Mouse (Mus musculus): ENCODE measurements around the gene Ttll1. TPM values are rescaled to one million over a fixed set of nuclear protein-coding genes. Genes with fewer than 3 reads are reported as not detected.
A peak's percentile ranks its signal among the peaks of the same experiment; 100 is the strongest.

Gene Ttll1
- polyA plus RNA-seq, 1 experiment from 2014 or later, result 6.0 TPM

- Histone ChIP-seq H3K4me3 (ENCODE audit: low read depth, low read length) (no peak overlapping the region), H3K4me1 (replicated peaks; ENCODE audit: control insufficient read depth, insufficient read depth, low read length) (no peaks in the 10 kb centered on the region), H3K36me3 (ENCODE audit: control insufficient read depth, insufficient read depth) (no peaks in the 10 kb centered on the region; the same call in 1 of the 2 replicates), H3K9ac (ENCODE audit: low read depth, low read length) (no peak overlapping the region), H3K9me3 (ENCODE audit: control insufficient read depth) (no peaks in the 10 kb centered on the region), H3K4me2 (replicated peaks; ENCODE audit: low read depth) (no peak overlapping the region), H3K27me3 (replicated peaks; ENCODE audit: control insufficient read depth, insufficient read depth, low read length) (no peaks in the 10 kb centered on the region), H3K27ac (ENCODE audit: low read depth, low read length) (no peak overlapping the region)
- WGBS, result 77% methylated on average over 8 of the region's 8 CpGs
- no peak for TF ChIP-seq CTCF (IDR thresholded peaks at IDR 0.05; ENCODE audit: low read depth)
- no peak for ATAC-seq
Measured at GRCm38 (mm10) chr15:83482645-83483224, 28.0 kb downstream of the Ttll1 start.

DNA sequence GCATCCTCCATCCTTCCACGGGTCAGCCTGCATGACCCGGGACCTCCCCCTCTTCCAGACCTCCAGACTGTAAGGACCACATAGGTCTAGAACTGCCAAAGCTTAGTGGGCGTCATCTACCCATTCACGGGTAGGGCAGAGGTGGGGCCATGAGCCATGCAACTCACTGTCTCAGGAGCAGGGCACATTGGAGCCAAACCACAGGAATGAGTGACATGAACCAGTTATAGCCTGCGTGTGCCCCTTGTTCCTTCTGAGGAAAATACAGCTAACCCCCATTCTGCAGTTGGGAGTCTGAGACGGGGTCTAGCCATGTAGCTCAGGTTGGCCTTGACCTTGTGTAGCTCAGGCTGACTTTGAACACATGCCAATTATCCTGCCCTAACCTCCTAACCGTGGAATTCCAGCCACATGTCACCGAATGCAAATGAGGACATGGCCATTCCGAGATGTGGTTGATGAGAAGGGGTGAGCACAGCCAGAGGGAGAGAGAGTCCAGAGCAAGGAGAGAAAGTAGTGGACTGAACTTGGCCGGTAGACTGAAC is 29.4 kb downstream of the Ttll1 start:
- H3K9me3 ChIP-seq (ENCODE audit: control insufficient read depth), result no peaks in the 10 kb centered on the region
- H3K4me3 ChIP-seq (ENCODE audit: low read depth, low read length), result no peak overlapping the region
- WGBS, result 70% methylated on average over 10 of the region's 10 CpGs
- no peaks in the 10 kb centered on the region for H3K4me1 ChIP-seq (replicated peaks; ENCODE audit: control insufficient read depth, insufficient read depth, low read length)
- H3K36me3 ChIP-seq (ENCODE audit: control insufficient read depth, insufficient read depth), result no peaks in the 10 kb centered on the region; the same call in 1 of the 2 replicates
- H3K27ac ChIP-seq (ENCODE audit: low read depth, low read length), result no peak overlapping the region
- ATAC-seq, result no peak
- no peaks in the 10 kb centered on the region for H3K27me3 ChIP-seq (replicated peaks; ENCODE audit: control insufficient read depth, insufficient read depth, low read length)
- no peak for TF ChIP-seq CTCF (IDR thresholded peaks at IDR 0.05; ENCODE audit: low read depth)
- H3K4me2 ChIP-seq (replicated peaks; ENCODE audit: low read depth), result no peak overlapping the region
- no peak overlapping the region for H3K9ac ChIP-seq (ENCODE audit: low read depth, low read length)

DNA sequence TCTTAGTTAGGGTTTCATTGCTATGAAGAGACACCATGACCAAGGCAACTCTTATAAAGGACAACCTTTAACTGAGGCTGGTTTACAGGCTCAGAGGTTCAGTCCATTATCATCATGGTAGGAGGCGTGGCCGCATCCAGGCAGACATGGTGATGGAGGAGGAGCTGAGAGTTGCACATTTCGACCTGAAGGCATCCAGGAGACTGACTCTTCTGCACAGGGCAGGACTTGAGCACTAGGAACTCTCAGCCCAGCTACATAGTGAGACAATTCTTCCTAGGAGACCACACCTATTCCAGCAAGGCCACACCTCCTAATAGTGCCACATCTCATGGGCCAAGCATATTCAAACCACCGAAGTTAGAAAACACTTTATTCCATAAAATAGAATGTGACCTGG is 30.9 kb downstream of the Ttll1 start:
- H3K4me1 ChIP-seq (replicated peaks; ENCODE audit: control insufficient read depth, insufficient read depth, low read length), result no peaks in the 10 kb centered on the region
- ATAC-seq, result no peak
- no peak for TF ChIP-seq CTCF (IDR thresholded peaks at IDR 0.05; ENCODE audit: low read depth)
- WGBS, result 76% methylated on average over 4 of the region's 4 CpGs
- no peaks in the 10 kb centered on the region for H3K27me3 ChIP-seq (replicated peaks; ENCODE audit: control insufficient read depth, insufficient read depth, low read length)
- H3K9ac ChIP-seq (ENCODE audit: low read depth, low read length), result no peak overlapping the region
- no peak overlapping the region for H3K4me2 ChIP-seq (replicated peaks; ENCODE audit: low read depth)
- H3K27ac ChIP-seq (ENCODE audit: low read depth, low read length), result no peak overlapping the region
- H3K36me3 ChIP-seq (ENCODE audit: control insufficient read depth, insufficient read depth), result no peaks in the 10 kb centered on the region; the same call in 1 of the 2 replicates
- no peak overlapping the region for H3K4me3 ChIP-seq (ENCODE audit: low read depth, low read length)
- H3K9me3 ChIP-seq (ENCODE audit: control insufficient read depth), result no peaks in the 10 kb centered on the region

- Histone ChIP-seq H3K9ac (ENCODE audit: low read depth, low read length) (no peak overlapping the region), H3K4me2 (replicated peaks; ENCODE audit: low read depth) (no peak overlapping the region), H3K9me3 (ENCODE audit: control insufficient read depth) (no peaks in the 10 kb centered on the region), H3K27me3 (replicated peaks; ENCODE audit: control insufficient read depth, insufficient read depth, low read length) (no peaks in the 10 kb centered on the region), H3K4me3 (ENCODE audit: low read depth, low read length) (no peak overlapping the region), H3K27ac (ENCODE audit: low read depth, low read length) (no peak overlapping the region), H3K4me1 (replicated peaks; ENCODE audit: control insufficient read depth, insufficient read depth, low read length) (no peaks in the 10 kb centered on the region), H3K36me3 (ENCODE audit: control insufficient read depth, insufficient read depth) (no peaks in the 10 kb centered on the region)
- no peak for ATAC-seq
- no peak for TF ChIP-seq CTCF (IDR thresholded peaks at IDR 0.05; ENCODE audit: low read depth)
- 60% methylated on average over 3 of the region's 3 CpGs for WGBS
Measured at GRCm38 (mm10) chr15:83478096-83478495, 32.6 kb downstream of the Ttll1 start.

DNA sequence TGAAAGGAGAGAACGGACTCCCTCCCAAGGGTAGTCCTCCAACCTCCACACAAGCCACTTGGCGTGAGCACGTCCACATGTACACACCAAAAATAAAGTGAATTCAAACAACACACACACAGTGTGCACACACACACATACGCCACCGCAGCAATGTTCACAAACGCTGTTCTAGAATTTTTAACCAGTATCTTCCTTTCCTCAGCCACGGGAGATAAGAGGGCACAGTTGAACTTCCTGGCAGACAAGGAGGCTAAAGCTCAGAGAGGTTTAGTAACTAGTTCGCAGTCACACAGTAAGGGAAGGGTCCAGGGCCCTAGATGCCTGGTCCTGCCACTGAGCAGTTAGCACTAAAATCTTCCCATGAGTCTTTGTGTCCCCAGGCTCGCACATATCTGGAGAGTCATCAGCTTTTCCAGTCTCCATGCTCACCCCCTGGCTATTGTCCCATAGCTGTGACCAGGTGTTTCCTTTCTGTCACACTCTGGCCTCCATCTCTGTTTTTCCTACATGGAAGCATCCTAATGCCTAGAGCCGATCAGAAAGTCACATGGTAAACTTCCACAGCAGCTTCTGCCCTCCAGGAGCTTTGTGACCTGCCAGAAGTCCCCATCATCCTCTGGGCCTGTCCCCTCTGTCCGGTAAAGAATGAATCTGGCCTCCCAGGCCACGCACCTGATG is 34.0 kb downstream of the Ttll1 start:
- Histone ChIP-seq H3K36me3 (ENCODE audit: control insufficient read depth, insufficient read depth) (no peaks in the 10 kb centered on the region), H3K27me3 (replicated peaks; ENCODE audit: control insufficient read depth, insufficient read depth, low read length) (no peaks in the 10 kb centered on the region), H3K4me1 (replicated peaks; ENCODE audit: control insufficient read depth, insufficient read depth, low read length) (no peaks in the 10 kb centered on the region), H3K27ac (ENCODE audit: low read depth, low read length) (no peak overlapping the region), H3K4me2 (replicated peaks; ENCODE audit: low read depth) (no peak overlapping the region), H3K9me3 (ENCODE audit: control insufficient read depth) (no peaks in the 10 kb centered on the region), H3K4me3 (ENCODE audit: low read depth, low read length) (no peak overlapping the region), H3K9ac (ENCODE audit: low read depth, low read length) (no peak overlapping the region)
- ATAC-seq, result no peak
- 80% methylated on average over 12 of the region's 12 CpGs for WGBS
- TF ChIP-seq CTCF (IDR thresholded peaks at IDR 0.05; ENCODE audit: low read depth), result no peak

DNA sequence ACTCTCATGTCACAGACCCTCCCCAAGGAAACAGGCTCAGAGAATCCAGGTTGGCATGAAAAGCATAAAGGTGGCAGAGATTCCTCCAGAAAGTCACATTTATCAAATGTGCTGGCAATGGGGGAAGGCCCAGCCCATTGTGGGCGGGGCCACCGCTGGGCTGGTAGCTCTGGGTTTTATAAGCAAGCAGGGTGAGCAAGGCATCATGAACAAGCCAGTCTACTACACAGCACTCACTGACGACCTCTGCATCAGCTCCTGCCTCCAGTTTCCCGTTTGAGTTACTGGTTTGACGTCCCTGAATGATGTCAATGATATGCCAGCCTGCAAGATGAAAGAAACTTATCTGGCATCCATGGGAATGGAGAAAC is 36.2 kb downstream of the Ttll1 start:
- Histone ChIP-seq H3K27ac (ENCODE audit: low read depth, low read length) (peak overlapping the region; percentile 57), H3K9ac (ENCODE audit: low read depth, low read length) (no peak overlapping the region), H3K4me1 (replicated peaks; ENCODE audit: control insufficient read depth, insufficient read depth, low read length) (no peaks in the 10 kb centered on the region), H3K27me3 (replicated peaks; ENCODE audit: control insufficient read depth, insufficient read depth, low read length) (no peaks in the 10 kb centered on the region), H3K36me3 (ENCODE audit: control insufficient read depth, insufficient read depth) (no peaks in the 10 kb centered on the region), H3K4me3 (ENCODE audit: low read depth, low read length) (no peak overlapping the region), H3K4me2 (replicated peaks; ENCODE audit: low read depth) (peak overlapping the region; percentile 42), H3K9me3 (ENCODE audit: control insufficient read depth) (no peaks in the 10 kb centered on the region)
- ATAC-seq, result peak; percentile 73
- no peak for TF ChIP-seq CTCF (IDR thresholded peaks at IDR 0.05; ENCODE audit: low read depth)
- whole genome bisulfite sequencing, result 14% methylated on average over 5 of the region's 5 CpGs
